Mouse (Mus musculus) spleen, adult 2 months (tissue): ENCODE data around the gene Gm17402. TPM values are rescaled to one million over a fixed set of nuclear protein-coding genes. Genes with fewer than 3 reads are reported as not detected.

ENCODE experiments used
- DNase-seq, 2 experiments: peaks; one replicate each; pipeline versions ENCODE4 v3.0.0 to v3.0.0-alpha.2; 2012 to 2021; ENCODE audit warnings: low spot score in 2 of 2, low read depth in 1 of 2
- H3K27ac ChIP-seq: fragments of 200-500 bp; 2 replicates; pipeline ENCODE4 v1.5.1; 2012; ENCODE audit warnings: low read length, inconsistent platforms; ENCODE audit not compliant: insufficient read depth
- H3K27me3 ChIP-seq: fragments of 200-500 bp; 2 replicates; pipeline ENCODE4 v1.6.1; 2012; ENCODE audit warnings: mild to moderate bottlenecking, moderate library complexity, low read length, inconsistent platforms; ENCODE audit not compliant: control insufficient read depth, insufficient read depth
- H3K36me3 ChIP-seq: fragments of 200-500 bp; 2 replicates; pipeline ENCODE4 v1.6.1; 2012; ENCODE audit warnings: mild to moderate bottlenecking, low read length, inconsistent platforms; ENCODE audit not compliant: control insufficient read depth, insufficient read depth
- H3K4me1 ChIP-seq: fragments of 200-500 bp; 2 replicates; pipeline ENCODE4 v1.6.1; 2011; ENCODE audit warnings: inconsistent platforms; ENCODE audit not compliant: control insufficient read depth, insufficient read depth, insufficient read length
- H3K4me3 ChIP-seq: fragments of 200-500 bp; 2 replicates; pipeline ENCODE4 v1.5.1; 2011; ENCODE audit warnings: mild to moderate bottlenecking, inconsistent platforms; ENCODE audit not compliant: insufficient read depth, insufficient read length; ENCODE audit errors: extremely low read depth
- CTCF ChIP-seq: fragments of 200-500 bp; IDR thresholded peaks from 2 replicates; pipeline ENCODE4 v1.5.1; 2011; ENCODE audit warnings: mild to moderate bottlenecking, inconsistent platforms; ENCODE audit not compliant: insufficient read depth, insufficient read length, insufficient replicate concordance; ENCODE audit errors: extremely low read depth
- POLR2A ChIP-seq: fragments of 200-500 bp; IDR thresholded peaks from 2 replicates; pipeline ENCODE4 v1.6.1; 2011; ENCODE audit warnings: low read depth, low read length, inconsistent platforms
- WGBS: fragments of 180-500 bp; shearing (Covaris S2); methylation state at CpG from one replicate; pipeline ENCODE4 v1.1.7; 2018; 5-methylcytosine and 5-hydroxymethylcytosine counted together
- polyA plus RNA-seq: library from polyadenylated mRNA; depleted of rRNA; stranded (reverse); fragments of >200 nt; gene quantifications from 2 replicates; pipeline ENCODE4 v1.2.3, GENCODE M21; 2012; rRNA removed

Gene Gm17402
- not detected in 2 replicates for polyA plus RNA-seq

DNA sequence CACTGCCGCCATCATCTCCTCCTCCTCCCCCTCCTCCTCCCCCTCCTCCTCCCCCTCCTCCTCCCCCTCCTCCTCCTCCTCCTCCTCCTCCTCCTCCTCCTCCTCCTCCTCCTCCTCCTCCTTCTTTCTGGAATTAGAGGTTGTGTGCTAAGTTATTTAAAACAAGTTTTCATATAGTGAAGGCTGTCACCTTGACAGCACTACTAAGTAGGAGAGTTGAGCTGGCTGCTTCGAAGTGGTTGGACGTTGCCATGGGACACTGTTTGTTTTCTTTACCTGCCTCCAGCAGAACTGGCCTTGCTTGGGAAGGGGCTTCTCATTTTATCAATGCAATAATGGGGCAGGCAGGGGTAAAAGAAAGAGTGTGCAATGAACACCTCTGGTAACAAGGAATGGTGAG, at the start of gene Gm17402:
Gene Gm17402, minus strand, starts transcription at position 101 of the 400 bp plus-strand sequence.
- Histone ChIP-seq H3K4me1 (peaks cover 6% of the 10 kb centered on the region), H3K27me3 (peaks cover 10% of the 10 kb centered on the region), H3K27ac (no peak within 1 kb of the TSS), H3K36me3 (no peaks in the 10 kb centered on the region), H3K4me3 (peak within 1 kb of the TSS; percentile 32; the same call in 1 of the 2 replicates)
- TF ChIP-seq CTCF (no peak), POLR2A (no peak)
- 72% methylated on average over 3 of the region's 3 CpGs for WGBS
- no peak for DNase-seq

DNA sequence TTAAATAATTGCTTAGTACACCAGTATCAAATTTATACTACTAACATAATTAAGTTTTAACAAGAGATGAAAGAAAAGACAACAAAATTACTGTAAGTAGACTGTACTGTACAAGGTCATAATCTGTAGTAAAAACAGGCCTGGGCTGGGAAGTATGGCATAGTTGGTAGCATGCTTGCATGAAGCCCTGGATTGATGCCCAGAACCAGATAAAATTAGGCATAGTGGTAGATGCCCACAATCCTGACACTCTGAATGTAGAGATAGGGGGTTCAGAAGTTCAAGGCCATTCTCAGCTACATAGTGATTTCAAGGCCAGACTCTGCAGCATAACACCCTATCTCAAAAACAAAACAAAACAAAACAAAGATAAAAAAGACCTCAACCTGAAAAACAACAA, 3.3 kb upstream of the Gm17402 start:
- TF ChIP-seq POLR2A: no peak
- no peak for TF ChIP-seq CTCF
- Histone ChIP-seq H3K4me3 (no peak overlapping the region), H3K4me1 (peaks cover 6% of the 10 kb centered on the region), H3K36me3 (no peaks in the 10 kb centered on the region), H3K27ac (no peak overlapping the region), H3K27me3 (peaks cover 9% of the 10 kb centered on the region)
- DNase-seq: no peak

DNA sequence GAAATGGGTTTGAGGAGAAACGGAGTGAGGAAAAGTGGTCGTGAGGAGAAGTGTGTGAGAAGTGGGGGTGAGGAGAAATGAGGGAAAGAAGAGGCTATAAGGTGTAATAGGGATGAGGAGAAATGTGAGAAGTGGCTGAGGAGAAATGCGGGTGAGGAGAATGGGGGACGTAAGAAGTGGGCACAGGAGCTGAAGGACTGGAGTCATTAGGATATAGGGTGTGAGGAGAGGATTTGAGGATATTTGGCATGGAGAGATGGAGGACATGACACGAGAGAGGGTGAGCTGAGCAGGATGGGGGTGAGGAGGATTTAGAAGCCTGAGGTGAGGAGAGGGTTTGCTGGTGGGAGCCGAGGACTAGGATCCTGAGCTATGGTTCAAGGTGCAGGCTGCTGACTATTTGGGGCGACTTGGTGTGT, 594 bp downstream of the Gm17402 start:
- no peak for TF ChIP-seq CTCF
- no peak for TF ChIP-seq POLR2A
- Histone ChIP-seq H3K4me3 (peak overlapping the region; percentile 32; the same call in 1 of the 2 replicates), H3K27ac (no peak overlapping the region), H3K27me3 (peaks cover 10% of the 10 kb centered on the region), H3K36me3 (no peaks in the 10 kb centered on the region), H3K4me1 (peaks cover 6% of the 10 kb centered on the region)
- no peak for DNase-seq
- whole genome bisulfite sequencing: 42% methylated on average over 7 of the region's 7 CpGs

DNA sequence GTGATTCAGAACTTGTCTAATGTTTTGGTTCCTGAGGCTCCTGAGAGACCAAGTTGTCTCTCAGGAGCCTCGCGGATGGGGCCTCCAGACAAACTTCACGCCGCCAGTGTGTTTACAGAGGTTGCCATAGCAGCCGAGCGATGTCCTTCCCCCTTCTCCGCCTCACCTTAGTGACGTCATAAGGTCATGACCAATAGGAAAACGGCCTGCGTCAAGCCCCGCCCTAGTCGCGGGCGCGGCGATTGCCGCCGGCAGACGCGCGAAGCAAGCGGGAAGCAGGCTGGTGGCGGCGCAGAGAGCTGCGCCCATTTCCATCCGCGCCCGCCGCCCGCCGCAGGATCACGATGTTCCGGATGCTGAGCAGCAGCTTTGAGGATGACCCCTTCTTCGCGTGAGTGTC, 1.1 kb downstream of the Gm17402 start, which contains the start of gene Mlf1:
Gene Mlf1, plus strand, starts transcription at position 226 of the 400 bp plus-strand sequence.
- peaks cover 6% of the 10 kb centered on the region for H3K4me1 ChIP-seq
- H3K4me3 ChIP-seq: peak within 1 kb of the TSS; percentile 32; the same call in 1 of the 2 replicates
- H3K27me3 ChIP-seq: peaks cover 10% of the 10 kb centered on the region
- no peak for TF ChIP-seq CTCF
- peak; percentile 32 to 44 for DNase-seq
- no peak within 1 kb of the TSS for H3K27ac ChIP-seq
- under 1% methylated on average over 35 of the region's 35 CpGs for WGBS
- H3K36me3 ChIP-seq: no peaks in the 10 kb centered on the region

DNA sequence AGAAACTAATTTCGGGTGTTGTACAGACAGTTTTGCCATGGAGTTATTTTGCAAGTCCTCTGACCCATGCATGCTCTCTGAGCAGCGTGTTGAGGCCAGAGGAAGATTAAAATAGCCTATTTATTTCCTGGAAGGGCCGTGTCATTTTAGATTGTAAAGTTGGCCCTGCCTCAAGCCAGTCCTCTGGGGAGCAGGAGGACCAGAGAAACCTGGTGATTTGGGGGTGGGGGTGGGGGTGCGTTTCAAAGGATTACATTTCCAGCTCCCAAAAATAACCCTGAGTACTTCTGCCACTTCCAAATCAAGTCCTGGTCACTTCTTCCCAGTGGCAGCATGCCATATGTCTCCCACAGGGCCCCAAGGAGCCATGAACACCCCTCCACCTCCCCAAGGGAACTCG, 2.2 kb downstream of the Gm17402 start:
- Histone ChIP-seq H3K27ac (no peak overlapping the region), H3K36me3 (no peaks in the 10 kb centered on the region), H3K27me3 (peaks cover 10% of the 10 kb centered on the region), H3K4me1 (peaks cover 6% of the 10 kb centered on the region), H3K4me3 (no peak overlapping the region)
- no peak for DNase-seq
- 56% methylated on average over 5 of the region's 5 CpGs for whole genome bisulfite sequencing
- no peak for TF ChIP-seq POLR2A
- TF ChIP-seq CTCF: no peak

DNA sequence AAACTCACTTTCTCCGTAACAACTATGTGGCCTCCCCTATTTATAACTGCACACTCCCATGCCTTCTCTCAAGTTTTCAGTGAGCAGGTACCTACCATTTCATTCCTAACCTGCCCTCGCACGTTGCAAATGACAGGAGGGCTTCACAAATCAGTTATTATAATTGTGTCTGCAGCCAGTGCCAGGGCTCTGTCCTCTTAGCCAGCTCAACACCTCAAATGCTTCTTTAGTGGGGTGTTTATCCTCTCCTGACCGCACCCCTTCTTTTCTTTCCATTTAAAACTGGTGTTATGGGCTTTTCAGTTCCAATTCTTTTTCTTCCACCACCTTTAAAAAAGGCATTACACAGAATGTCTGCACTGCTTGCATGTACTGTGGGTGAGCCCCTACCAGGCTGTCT, 2.8 kb downstream of the Gm17402 start:
- TF ChIP-seq CTCF (no peak), POLR2A (no peak)
- Histone ChIP-seq H3K36me3 (no peaks in the 10 kb centered on the region), H3K27ac (no peak overlapping the region), H3K27me3 (peaks cover 10% of the 10 kb centered on the region), H3K4me1 (peaks cover 6% of the 10 kb centered on the region), H3K4me3 (no peak overlapping the region)
- WGBS: 86% methylated on average over 4 of the region's 4 CpGs
- no peak for DNase-seq

DNA sequence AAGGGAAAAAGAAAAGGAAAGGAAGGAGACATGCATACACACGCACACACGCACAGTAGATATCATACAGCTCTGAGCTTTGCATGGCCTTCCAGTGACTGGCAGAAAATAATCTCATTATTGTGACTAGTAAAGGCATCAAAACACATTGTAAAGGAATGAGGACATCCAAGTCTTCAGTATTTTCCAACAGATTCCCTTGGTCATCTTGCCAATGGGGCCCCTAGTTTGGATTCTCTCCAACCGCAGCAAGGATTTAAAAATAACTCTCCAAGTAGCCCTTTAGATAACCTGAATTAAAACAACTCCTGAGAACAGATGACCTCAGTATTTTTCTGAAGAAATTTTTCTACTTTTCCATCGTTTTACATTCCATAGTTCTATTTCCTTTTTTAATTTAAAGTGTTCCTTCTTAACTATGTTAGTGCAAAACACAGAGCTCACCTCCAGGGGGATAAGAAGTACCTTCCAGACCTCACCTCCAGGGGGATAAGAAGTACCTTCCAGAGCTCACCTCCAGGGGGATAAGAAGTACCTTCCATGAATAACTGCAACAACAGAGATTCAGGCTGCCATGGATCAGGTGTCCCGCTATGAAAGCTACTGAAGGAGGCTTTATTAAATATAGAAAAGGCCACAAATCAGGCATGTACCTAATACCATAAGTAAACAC, 5.4 kb downstream of the Gm17402 start:
- H3K36me3 ChIP-seq: no peaks in the 10 kb centered on the region
- DNase-seq: no peak
- WGBS: 74% methylated on average over 5 of the region's 5 CpGs
- TF ChIP-seq CTCF (no peak), POLR2A (no peak)
- H3K27ac ChIP-seq: no peak overlapping the region
- peaks cover 6% of the 10 kb centered on the region for H3K4me1 ChIP-seq
- peaks cover 7% of the 10 kb centered on the region for H3K27me3 ChIP-seq
- H3K4me3 ChIP-seq: no peak overlapping the region
